Mouse (Mus musculus) mouse embryonic stem cell (cell line): Measurements from ENCODE around the gene Cwh43.

Experiments used
- in situ Hi-C, 2 experiments: fragments of 300-500 bp; cut with MboI; formaldehyde crosslinking; loops; 1 replicate in 1 of 2; 3 replicates in 1 of 2; pipeline ENCODE4 v1.14.3; 2019 to 2020; ENCODE audit warnings: low sequenced_read_pairs in 2 of 2, low pct_unique_long_range_greater_than_20kb in 1 of 2, mixed read lengths in 1 of 2; ENCODE audit not compliant: unreplicated experiment in 1 of 2

The Cwh43 gene

GRCm38 (mm10) chr5:73382737-73383646, 22.9 kb upstream of the Cwh43 start:
- in situ Hi-C loops: loop anchor here (5.0 to 10.0 kb wide), 2 partner anchors 66 to 398 kb away; no protein-coding TSS in a partner anchor

- in situ Hi-C loops: loop anchor here (5.0 to 10.0 kb wide), 2 partner anchors 66 to 399 kb away; no protein-coding TSS in a partner anchor
These were observed 22.3 kb upstream of the Cwh43 start for GRCm38 (mm10) chr5:73383647-73383970.

- in situ Hi-C loops: no loop called here
These were observed 12.8 kb upstream of the Cwh43 start for GRCm38 (mm10) chr5:73393041-73393440.

GRCm38 (mm10) chr5:73399768-73400526, 5.9 kb upstream of the Cwh43 start:
- in situ Hi-C loops: no loop called here

GRCm38 (mm10) chr5:73401341-73401740, 4.5 kb upstream of the Cwh43 start:
- in situ Hi-C loops: no loop called here

GRCm38 (mm10) chr5:73402911-73403310, 3.0 kb upstream of the Cwh43 start:
- in situ Hi-C loops: no loop called here

GRCm38 (mm10) chr5:73403311-73404068, 2.4 kb upstream of the Cwh43 start:
- in situ Hi-C loops: no loop called here

GRCm38 (mm10) chr5:73404790-73405189, 1.1 kb upstream of the Cwh43 start:
- in situ Hi-C loops: no loop called here

GRCm38 (mm10) chr5:73406861-73407260, 986 bp downstream of the Cwh43 start:
- in situ Hi-C loops: no loop called here

- in situ Hi-C loops: no loop called here
These were observed 4.1 kb downstream of the Cwh43 start for GRCm38 (mm10) chr5:73409970-73410369.

GRCm38 (mm10) chr5:73411771-73412170, 5.9 kb downstream of the Cwh43 start:
- in situ Hi-C loops: no loop called here

- in situ Hi-C loops: no loop called here
These were observed 8.3 kb downstream of the Cwh43 start for GRCm38 (mm10) chr5:73414172-73414571.

GRCm38 (mm10) chr5:73419045-73419695, 13.3 kb downstream of the Cwh43 start:
- in situ Hi-C loops: no loop called here

- in situ Hi-C loops: no loop called here
These were observed 20.9 kb downstream of the Cwh43 start for GRCm38 (mm10) chr5:73426824-73427223.

- in situ Hi-C loops: loop anchor here (5.0 to 10.0 kb wide), 3 partner anchors 113 to 196 kb away; no protein-coding TSS in a partner anchor
These were observed 25.7 kb downstream of the Cwh43 start for GRCm38 (mm10) chr5:73431581-73431980.

GRCm38 (mm10) chr5:73432805-73433204, 26.9 kb downstream of the Cwh43 start:
- in situ Hi-C loops: loop anchor here (5.0 to 10.0 kb wide), 3 partner anchors 112 to 194 kb away; no protein-coding TSS in a partner anchor

GRCm38 (mm10) chr5:73434764-73435163, 28.9 kb downstream of the Cwh43 start:
- in situ Hi-C loops: loop anchor here (5.0 to 10.0 kb wide), 3 partner anchors 110 to 193 kb away; no protein-coding TSS in a partner anchor

- in situ Hi-C loops: no loop called here
These were observed 36.3 kb downstream of the Cwh43 start for GRCm38 (mm10) chr5:73442176-73442575.
